Mouse (Mus musculus): Measurements from ENCODE around the gene Herc6.

DNA sequence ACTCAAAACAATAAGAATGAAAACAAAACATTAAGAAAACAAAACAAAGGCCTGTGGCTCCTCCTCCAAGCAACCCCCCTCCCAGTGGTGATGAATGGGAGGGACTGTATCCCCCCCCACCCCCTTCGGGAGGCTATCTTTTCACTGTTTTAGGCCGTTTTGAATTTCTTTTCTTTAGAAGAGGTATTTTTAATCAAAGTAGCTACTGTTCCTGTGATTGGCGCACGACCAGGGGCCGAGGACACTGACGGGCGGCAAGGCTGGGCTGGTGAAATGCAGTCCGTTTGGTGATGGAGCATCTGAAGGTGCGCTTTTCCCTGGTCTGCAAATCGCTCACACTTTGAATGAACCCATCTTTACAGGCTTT is 121.6 kb downstream of the Herc6 start, which contains the start of gene Lancl2:
- TF ChIP-seq GATA1 (IDR thresholded peaks at IDR 0.05; ENCODE audit: low read length) (no peak), TAL1 (IDR thresholded peaks at IDR 0.05; ENCODE audit: low read length) (no peak)
